Mouse (Mus musculus) common myeloid progenitor, adult 5-6 weeks (primary cell): ENCODE measurements around the gene Supt3. TPM values are rescaled to one million over a fixed set of nuclear protein-coding genes. Genes with fewer than 3 reads are reported as not detected.

ENCODE experiments used
- ATAC-seq: replicated peaks from 2 replicates; pipeline ENCODE4 v1.8.0; 2016; ENCODE audit warnings: low read depth, mild to moderate bottlenecking, moderate TSS enrichment, inconsistent platforms; ENCODE audit not compliant: poor library complexity, severe bottlenecking
- total RNA-seq: library from RNA; stranded (forward); fragments of 200-1000, 187-1606 nt; gene quantifications from 2 replicates; pipeline ENCODE4 v1.2.3, GENCODE M21; 2017

Gene Supt3
- total RNA-seq, 1 experiment from 2014 or later = 15.7 TPM

DNA sequence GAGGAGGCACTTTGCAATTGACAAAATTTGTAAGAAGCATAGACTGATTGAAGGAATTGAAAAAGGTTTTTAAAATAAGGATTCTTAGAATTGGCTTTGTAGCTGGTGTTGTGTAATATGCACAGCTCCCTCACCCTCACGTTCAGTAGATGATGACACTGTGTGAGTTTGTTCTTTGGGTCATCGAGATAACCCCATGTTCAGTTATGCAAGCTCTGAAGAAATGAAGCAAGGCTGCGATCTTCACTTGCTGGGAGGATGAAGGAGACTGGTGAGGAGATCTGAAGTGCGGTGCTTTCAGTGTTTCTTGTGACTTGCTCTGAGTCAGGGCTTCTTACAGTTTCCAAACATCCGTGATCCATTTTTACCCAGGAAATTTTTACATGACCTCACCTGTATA is 168.4 kb downstream of the Supt3 start:
- ATAC-seq = no peak

DNA sequence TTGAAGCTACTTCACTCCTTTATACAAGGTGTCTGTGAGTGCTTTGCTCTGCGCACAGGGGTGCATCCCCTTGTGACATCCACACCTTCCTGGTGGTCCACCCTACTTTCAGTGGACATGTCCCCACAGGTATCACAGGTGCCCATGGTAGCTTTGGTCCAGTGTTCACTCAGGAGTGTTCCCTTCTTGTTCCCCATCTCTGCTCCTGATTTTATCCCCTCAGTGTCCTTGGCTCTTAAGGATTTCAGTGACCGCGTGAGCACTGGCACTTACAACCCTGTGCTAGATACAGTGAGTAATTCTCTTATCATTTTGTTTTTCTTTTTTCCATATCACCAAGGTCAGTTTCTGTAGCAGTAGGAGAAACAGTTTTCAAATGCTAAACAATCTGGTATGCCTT is 171.4 kb downstream of the Supt3 start:
- ATAC-seq = no peak

DNA sequence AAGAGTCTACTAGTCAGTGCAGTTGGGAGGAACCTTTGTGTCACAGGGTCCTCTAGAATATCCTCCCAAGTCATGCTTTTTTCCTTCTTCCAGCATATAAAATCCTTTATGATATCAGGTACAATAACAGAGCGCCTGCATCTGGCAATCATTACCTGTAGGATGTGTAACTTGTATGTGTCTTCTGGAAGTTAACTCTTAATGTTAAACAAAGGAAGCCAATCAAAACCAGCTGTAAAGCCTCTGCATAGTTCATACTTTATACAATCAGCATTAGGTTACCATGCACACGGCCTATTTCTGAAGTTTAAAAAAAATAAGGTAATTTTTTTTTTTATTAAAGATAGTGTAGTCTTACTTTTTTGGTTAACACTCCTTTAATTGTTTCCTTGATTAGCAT is 179.7 kb downstream of the Supt3 start:
- ATAC-seq = no peak

- ATAC-seq = 0 out of 2 replicates have a peak, but pooled peaks have one; percentile 39
These were observed 186.3 kb downstream of the Supt3 start for GRCm38 (mm10) chr17:44963051-44963798.

DNA sequence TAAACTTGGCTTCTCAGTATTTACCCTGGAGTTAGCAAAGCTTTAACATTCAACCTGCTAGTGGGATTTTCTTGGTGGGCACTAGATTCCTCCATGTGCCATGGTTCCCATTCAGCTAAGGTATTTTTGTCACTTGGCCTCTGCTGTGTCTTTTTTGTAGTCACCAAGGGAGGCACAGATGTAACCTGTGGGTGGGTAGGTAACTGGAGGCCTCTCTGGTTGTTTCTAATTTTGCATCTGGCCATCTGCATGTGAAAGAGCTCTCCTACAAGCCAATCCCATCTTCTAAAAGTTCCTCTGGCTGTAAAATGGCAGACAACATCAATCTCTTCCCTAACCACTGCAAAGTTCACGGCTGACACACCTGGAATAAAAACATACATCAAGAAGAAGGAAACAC is 190.2 kb downstream of the Supt3 start:
- ATAC-seq = no peak

DNA sequence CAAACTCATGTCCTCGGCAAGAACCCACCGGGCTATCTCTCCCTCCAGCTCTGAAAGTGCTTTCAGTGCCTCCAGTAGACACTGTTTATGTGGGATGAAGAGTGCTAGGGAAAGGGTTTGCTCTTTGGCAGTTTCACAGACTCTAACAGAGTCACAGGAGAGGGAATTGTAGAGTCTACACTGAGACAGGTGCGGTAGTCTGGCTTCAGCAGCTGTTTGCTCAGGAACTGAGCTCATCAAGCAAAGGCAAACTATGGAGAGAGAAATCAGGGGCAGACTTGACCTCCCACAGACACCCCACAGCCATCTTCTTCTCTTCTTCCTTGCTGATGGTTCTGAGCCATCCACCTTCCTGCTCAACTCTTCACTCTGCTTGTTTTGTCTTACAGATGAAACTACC is 193.3 kb downstream of the Supt3 start:
- no peak for ATAC-seq

DNA sequence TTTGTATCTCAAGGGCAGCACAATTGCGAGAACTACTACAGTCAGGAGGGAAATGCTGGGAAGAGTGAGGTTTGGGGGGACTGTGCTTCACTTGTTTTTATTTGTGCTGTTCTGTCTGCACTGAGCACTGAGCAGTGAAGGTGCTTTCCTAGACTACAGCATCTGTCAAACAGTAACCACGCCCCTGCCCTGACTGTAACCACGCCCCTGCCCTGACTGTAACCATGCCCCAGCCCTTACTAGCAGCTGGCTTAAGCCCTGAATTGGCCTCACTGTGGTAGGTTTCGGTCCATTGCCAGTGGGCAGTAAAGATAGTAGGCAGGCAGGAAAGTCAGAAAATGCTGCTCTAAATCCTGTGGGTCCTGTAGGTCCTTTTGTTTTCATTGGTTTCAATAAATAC is 196.5 kb downstream of the Supt3 start:
- ATAC-seq = no peak; the same call in 1 of the 2 replicates

- ATAC-seq = no peak
These were observed 200.7 kb downstream of the Supt3 start for GRCm38 (mm10) chr17:44977690-44978089.

DNA sequence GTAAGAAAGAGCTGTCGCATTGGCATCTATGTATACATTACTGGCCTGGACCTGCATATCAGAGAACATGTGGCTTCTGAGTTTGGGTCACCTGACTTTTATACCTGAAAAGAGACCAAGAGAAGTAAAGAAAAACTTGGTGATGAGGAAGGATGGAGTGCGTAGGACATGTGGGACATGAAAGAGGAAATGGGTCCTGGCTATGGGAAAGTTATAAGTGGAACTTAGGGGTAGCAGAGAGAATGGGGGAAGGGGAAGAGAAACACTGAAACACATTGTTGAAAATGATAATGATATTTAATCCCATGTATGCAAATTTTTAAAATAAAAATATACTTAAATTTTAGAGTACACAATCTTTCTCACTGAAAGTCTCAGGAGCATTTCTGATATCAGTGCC is 211.0 kb downstream of the Supt3 start:
- ATAC-seq = no peak

- no peak for ATAC-seq
These were observed 226.4 kb downstream of the Supt3 start for GRCm38 (mm10) chr17:45003311-45003710.

DNA sequence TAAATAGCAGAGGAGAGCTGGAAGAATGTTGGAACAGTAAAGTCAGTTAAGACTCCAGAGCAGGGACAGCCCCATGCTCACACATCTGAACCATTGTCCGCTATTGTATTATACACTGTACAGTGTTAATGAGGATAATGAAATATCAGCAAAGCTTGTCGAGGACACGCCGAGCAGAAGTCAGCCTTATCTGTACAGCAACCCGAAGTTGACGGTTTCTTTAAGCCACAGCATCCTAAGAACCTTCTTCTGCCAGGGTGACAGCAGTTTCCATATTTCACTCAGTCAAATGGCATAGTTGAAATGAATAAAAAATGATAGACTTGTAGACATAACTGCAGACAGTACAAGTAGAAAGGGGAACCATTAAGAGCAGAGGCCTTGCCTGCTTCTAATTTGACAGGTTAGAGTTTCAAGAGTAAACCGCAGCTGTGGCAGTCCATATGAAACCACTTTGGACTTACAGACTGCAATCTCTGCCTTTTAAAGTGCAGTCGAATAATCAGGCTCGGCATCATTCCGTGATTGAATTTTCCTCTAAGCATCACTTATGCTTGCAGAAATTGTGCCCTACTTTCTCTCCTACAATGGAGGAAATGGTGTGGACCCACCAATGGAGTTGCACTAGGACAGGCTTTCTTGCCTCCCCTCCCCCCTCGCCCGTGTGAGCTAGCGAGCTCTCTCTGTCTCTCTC is 227.7 kb downstream of the Supt3 start:
- ATAC-seq = peak; percentile 32; the same call in 1 of the 2 replicates

GRCm38 (mm10) chr17:45007461-45007860 is 230.5 kb downstream of the Supt3 start:
- ATAC-seq = no peak

- ATAC-seq = no peak
These were observed 231.7 kb downstream of the Supt3 start for GRCm38 (mm10) chr17:45008663-45009062.

DNA sequence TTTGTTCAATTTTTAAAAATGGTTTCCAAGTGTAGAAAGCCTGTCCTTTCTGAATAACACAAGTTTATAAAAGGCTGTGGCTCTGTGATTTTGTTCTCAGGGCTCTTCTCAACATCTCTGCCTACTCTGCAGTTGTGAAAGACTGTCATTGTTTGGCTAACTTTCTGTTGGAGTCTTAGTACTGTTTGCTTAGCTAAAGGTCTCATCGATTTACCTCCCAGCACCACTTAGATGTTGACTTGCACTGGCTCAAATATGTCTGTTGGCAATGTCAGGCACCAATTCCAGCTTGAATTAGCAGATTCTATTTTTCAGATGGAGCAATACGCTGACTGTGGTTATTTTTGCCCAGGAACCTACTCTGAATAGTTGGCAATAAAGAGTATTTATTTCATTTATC is 233.5 kb downstream of the Supt3 start:
- ATAC-seq = no peak

DNA sequence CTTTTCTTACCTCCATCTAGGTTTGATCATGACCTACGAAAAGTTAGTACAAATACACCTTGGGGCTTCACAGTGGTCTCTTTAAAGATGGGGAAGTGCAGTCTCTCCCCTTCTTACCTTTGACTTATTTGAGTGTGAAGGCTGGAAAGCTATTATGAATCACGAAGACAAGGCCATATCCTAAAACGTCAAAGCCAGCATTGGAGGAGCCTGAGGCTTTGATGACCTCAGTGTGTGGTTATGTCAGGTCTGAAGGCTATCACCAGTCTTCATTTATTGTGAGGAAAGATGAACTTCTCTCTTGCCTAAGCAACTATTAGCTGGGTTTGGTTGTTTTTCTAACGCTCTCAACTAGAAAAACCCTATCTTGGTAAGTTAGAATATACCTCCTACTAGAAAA is 239.8 kb downstream of the Supt3 start:
- no peak for ATAC-seq

DNA sequence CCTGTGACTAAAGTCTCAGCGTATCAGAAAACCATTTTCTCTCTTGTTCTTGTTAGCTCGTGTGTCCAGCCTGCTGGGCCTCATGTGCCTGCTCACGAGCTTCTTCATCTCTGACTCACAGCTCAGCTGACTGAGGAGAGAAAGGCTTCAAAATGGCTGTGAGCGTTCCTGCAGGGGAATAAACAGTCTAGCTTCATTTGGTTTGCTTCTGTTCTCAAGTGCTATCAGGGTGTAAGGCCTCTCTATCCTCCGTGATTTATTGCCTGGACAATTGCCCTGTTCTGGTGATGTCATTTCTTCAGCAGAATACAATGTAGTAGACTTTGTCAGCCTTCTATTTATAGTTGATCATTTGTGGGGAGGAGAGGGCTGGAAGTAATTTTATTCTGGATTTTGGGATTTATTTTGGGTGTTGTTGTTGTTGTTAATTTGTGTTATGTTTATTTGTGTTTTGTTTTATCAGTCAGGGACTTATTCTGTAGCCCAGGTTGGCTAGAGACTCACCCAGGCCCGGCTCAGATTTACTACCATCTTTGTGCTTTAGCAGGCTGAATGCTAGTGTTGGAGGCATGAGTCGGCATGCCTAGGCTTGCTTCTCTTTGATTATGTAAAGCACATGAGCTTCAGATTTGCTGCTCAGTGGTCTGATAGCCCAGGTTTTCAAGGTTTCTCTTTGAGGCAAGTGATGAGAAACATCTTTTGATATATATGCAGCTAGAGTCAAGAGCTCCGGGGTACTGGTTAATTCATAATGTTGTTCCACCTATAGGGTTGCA is 243.4 kb downstream of the Supt3 start:
- ATAC-seq = no peak

- no peak for ATAC-seq
These were observed 251.5 kb downstream of the Supt3 start for GRCm38 (mm10) chr17:45028441-45028840.

- ATAC-seq = no peak
These were observed 252.2 kb downstream of the Supt3 start for GRCm38 (mm10) chr17:45029106-45029505.

DNA sequence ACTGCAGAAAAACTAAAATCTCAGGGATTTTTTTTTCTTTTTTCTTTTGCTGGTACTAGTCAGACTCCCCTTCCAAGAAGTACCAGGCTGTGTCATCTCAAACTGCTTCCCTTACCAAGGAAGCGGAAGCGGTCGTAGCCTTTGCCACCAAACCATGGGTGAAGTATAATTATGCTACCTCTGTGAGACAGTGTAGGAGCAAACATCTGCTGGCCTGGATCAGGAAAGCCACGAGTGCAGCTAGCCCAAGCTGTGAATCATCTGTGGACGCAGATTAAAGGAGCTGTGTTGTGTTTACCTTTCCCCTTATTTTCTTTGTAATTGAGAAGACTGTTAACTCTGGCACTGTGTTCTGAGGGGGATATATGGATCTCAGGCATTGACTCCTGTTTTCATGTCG is 255.3 kb downstream of the Supt3 start:
- ATAC-seq = no peak

- peak; percentile 58; the same call in 1 of the 2 replicates for ATAC-seq
These were observed 256.7 kb downstream of the Supt3 start for GRCm38 (mm10) chr17:45033617-45034016.

DNA sequence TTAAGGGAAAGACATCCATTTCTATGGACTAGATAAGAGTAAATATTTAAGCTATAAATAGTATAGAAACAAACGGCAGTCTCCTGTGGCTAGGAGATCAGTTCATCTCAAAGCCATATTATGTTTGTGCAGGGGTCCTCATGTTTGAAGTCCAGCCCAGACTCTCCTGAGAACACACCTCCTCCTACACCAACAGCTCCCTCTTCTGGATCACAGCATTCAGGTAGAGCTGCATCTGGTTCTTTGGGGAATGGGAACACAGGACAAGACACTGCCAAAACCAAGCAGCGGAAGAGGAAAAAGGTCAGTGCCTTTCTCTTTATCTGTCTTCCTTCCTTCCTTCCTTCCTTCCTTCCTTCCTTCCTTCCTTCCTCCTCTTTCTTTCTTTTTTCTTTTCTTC is 264.1 kb downstream of the Supt3 start:
- no peak for ATAC-seq
